Mouse (Mus musculus) midbrain, embryonic 15.5 days (tissue): ENCODE results near the gene Zfp212. TPM values are rescaled to one million over a fixed set of nuclear protein-coding genes. Genes with fewer than 3 reads are reported as not detected.

Experiments
- ATAC-seq: fragments of 200-750 bp; cut with Nextera tagmentation; replicated peaks from 2 replicates; pipeline ENCODE4 v1.8.0; 2017; ENCODE audit warnings: moderate TSS enrichment
- H3K27ac ChIP-seq: fragments of 300-500 bp; sonication (generic); 2 replicates; pipeline ENCODE4 v1.5.1; 2015; ENCODE audit warnings: mild to moderate bottlenecking, inconsistent platforms
- H3K27me3 ChIP-seq: fragments of 300-500 bp; sonication (generic); replicated peaks from 2 replicates; pipeline ENCODE4 v1.6.1; 2015; ENCODE audit warnings: inconsistent platforms
- H3K36me3 ChIP-seq: fragments of 300-500 bp; sonication (generic); replicated peaks from 2 replicates; pipeline ENCODE4 v1.6.1; 2015; ENCODE audit warnings: inconsistent platforms
- H3K4me1 ChIP-seq: fragments of 300-500 bp; sonication (generic); 2 replicates; pipeline ENCODE4 v1.6.1; 2015; ENCODE audit warnings: inconsistent platforms
- H3K4me2 ChIP-seq: fragments of 300-500 bp; sonication (generic); 2 replicates; pipeline ENCODE4 v1.6.1; 2015; ENCODE audit warnings: inconsistent platforms, mild to moderate bottlenecking, moderate library complexity
- H3K4me3 ChIP-seq: fragments of 300-500 bp; sonication (generic); 2 replicates; pipeline ENCODE4 v1.5.1; 2015; ENCODE audit warnings: mild to moderate bottlenecking, inconsistent platforms
- H3K9ac ChIP-seq: fragments of 300-500 bp; sonication (generic); 2 replicates; pipeline ENCODE4 v1.6.1; 2015; ENCODE audit warnings: mild to moderate bottlenecking, inconsistent platforms
- H3K9me3 ChIP-seq: fragments of 300-500 bp; sonication (generic); 2 replicates; pipeline ENCODE4 v1.6.1; 2016; ENCODE audit warnings: inconsistent platforms
- WGBS: fragments of 180-500 bp; shearing (Covaris S2); methylation state at CpG from one replicate; pipeline ENCODE4 v1.1.7; 2015; ENCODE audit warnings: mixed read lengths; 5-methylcytosine and 5-hydroxymethylcytosine counted together
- polyA plus RNA-seq: library from polyadenylated mRNA; unstranded; fragments of >200 nt; fragmentation: Nextera tagmentation; extraction: Ambion mirVana; gene quantifications from 2 replicates; pipeline ENCODE4 v1.2.1, GENCODE M21; 2015

Zfp212 gene
- polyA plus RNA-seq = 19.7 and 20.0 TPM in 2 replicates

DNA sequence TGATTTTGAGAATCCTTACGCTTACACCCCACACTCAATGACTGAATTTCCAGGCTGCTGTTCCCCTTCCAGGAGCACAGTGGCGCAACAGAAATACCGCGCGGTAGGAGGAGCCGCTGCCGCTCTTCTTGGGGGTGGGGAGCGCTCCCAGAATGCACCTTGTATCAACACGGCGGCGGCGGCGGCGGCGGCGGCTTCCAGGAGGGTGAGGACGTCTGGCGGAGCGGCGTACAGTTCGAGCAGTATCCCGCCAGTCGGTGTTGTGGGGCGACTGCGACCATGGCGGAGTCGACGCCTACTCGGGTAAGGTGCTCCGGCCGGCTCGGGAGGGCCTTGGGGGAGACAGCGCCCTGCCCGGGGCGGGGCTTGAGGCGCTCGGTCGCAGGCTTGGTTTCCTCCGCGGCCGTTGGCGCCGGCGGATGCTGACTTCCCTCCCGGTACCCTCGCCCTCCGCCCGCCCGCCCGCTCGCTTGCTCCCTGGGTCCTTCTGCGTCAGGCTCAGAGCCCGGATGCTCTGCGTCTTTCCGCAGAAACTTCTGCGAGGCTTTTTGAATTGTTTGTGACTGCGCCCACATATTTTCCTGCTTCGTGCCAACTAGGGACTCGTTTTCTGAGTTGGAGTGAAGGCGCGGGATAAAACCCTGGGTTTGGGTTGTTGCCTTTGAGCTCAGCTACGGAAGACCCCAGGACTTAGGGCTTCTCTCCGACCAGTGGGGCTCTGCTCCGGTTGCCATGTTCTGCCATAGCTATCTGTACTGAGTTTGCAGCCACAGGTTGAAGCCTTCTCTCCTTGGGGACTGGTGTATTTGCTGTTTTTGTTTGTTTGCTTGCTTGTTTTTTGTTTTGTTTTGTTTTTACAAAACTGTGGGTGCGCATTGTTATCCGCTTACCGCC lies at the start of gene Zfp212:
Gene Zfp212, plus strand, starts transcription at position 30 of the 894 bp plus-strand sequence.
- H3K4me1 ChIP-seq = peaks cover 20% of the 10 kb centered on the region
- peak within 1 kb of the TSS; percentile 81 for H3K9ac ChIP-seq
- ATAC-seq = peak; percentile 97
- WGBS = under 1% methylated on average over 65 of the region's 67 CpGs
- no peaks in the 10 kb centered on the region for H3K36me3 ChIP-seq
- no peaks in the 10 kb centered on the region for H3K27me3 ChIP-seq
- peak within 1 kb of the TSS; percentile 96 for H3K27ac ChIP-seq
- H3K4me3 ChIP-seq = peak within 1 kb of the TSS; percentile 95
- H3K4me2 ChIP-seq = peak within 1 kb of the TSS; percentile 91
- H3K9me3 ChIP-seq = no peaks in the 10 kb centered on the region

DNA sequence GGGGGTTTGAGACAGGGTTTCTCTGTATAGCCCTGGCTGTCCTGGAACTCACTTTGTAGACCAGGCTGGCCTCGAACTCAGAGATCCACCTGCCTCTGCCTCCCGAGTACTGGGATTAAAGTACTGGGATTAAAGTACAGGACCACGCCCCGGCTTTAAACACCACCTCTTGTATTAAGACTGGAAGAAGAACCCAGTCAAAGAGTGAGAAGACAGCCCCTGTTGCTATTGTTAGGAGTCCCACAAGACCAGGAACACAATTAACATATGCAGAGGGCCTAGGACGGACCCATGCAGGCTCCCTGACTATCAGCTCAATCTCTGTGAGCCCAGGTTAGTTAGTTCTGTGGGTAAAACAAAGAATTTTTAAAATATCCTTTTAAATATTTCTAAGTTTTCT lies 48.0 kb upstream of the Zfp212 start:
- H3K36me3 ChIP-seq = peaks cover under 1% of the 10 kb centered on the region; the same call in 1 of the 2 replicates
- ATAC-seq = no peak
- H3K4me3 ChIP-seq = no peak overlapping the region
- H3K9me3 ChIP-seq = no peaks in the 10 kb centered on the region
- no peaks in the 10 kb centered on the region for H3K27me3 ChIP-seq
- no peak overlapping the region for H3K27ac ChIP-seq
- WGBS = 87% methylated on average over 5 of the region's 5 CpGs
- H3K9ac ChIP-seq = no peak overlapping the region
- no peak overlapping the region for H3K4me2 ChIP-seq
- H3K4me1 ChIP-seq = no peaks in the 10 kb centered on the region

DNA sequence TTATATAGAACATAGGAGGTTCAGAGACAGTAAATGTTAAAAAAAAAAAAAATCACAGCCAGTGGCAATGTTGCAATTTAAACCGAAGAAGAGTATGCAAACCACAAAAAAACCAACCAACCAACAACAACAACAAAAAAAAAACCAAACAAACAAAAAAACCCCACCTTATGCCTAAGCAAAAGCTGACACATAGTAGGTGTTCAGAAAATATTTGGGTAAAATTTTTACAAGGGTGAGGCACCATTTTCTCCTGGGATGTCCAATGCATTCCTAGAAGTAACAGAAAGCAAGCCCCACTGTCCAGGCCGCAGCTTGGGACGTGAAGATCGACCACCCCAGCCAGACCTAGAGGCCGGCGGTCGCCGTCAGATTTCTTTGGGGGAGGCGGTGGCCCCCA lies 43.2 kb upstream of the Zfp212 start, which contains the start of gene Zfp282:
Gene Zfp282, plus strand, starts transcription at position 147 of the 400 bp plus-strand sequence.
- peaks cover 15% of the 10 kb centered on the region for H3K36me3 ChIP-seq
- H3K4me1 ChIP-seq = peaks cover 18% of the 10 kb centered on the region
- H3K4me3 ChIP-seq = peak within 1 kb of the TSS; percentile 97
- H3K9ac ChIP-seq = peak within 1 kb of the TSS; percentile 98
- H3K9me3 ChIP-seq = no peaks in the 10 kb centered on the region
- 6% methylated on average over 9 of the region's 9 CpGs for WGBS
- H3K27ac ChIP-seq = peak within 1 kb of the TSS; percentile 98
- ATAC-seq = no peak
- H3K4me2 ChIP-seq = peak within 1 kb of the TSS; percentile 61
- H3K27me3 ChIP-seq = no peaks in the 10 kb centered on the region

DNA sequence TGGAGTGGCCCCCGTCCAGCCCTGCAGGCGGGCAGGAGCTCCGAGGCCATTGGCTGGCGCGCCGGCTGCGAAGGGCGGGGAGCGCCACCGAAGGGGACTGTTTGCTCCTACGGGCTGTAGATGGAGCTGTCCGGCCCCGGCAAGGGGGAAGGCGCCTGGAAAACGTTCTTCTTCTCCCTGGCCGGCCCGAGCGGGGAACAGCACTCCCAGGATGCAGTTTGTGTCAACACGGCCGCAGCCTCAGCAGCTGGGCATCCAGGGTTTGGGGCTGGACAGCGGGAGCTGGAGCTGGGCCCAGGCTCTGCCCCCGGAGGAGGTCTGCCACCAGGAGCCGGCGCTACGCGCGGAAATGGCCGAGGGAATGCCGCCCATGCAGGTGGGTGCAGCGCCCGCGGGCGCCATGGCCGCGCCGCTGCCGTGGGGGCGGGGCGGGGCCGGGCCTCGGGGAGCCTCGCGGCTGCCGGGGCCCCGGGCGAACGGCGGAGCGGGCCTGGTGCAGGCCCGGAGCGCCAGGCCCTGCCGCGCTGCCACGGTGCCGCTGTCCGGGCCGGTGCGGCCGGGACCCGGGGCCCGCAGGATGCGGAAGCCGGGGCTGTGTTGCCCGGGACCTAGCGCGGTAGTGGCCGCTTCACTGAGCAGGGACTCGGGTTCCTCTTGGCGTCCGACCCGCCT lies 42.7 kb upstream of the Zfp212 start:
- ATAC-seq = peak; percentile 97
- Histone ChIP-seq H3K4me3 (peak overlapping the region; percentile 97), H3K9ac (peak overlapping the region; percentile 98), H3K4me1 (peaks cover 18% of the 10 kb centered on the region), H3K36me3 (peaks cover 17% of the 10 kb centered on the region), H3K27me3 (no peaks in the 10 kb centered on the region), H3K9me3 (no peaks in the 10 kb centered on the region), H3K27ac (peak overlapping the region; percentile 98), H3K4me2 (peak overlapping the region; percentile 61)
- WGBS = under 1% methylated on average over 68 of the region's 71 CpGs

DNA sequence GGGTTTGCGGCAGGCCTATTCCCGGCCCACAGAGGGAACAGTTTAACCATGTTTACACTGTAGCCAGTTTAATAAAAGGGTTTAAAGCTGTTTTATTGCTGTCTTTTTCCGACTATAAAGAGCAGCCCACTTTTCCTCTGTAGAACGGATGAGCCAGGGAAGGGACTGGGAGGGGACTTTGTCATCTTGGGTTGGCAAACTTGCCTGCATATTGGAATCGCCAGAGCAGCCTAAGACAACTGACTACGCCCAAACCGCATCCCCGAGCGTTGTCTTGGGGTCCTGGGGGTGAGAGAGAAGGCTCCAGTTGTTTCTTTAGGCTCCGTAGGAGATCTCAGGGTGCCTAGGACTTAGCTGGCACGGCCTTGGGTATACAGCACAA lies 42.2 kb upstream of the Zfp212 start:
- no peak for ATAC-seq
- Histone ChIP-seq H3K27ac (peak overlapping the region; percentile 98), H3K9me3 (no peaks in the 10 kb centered on the region), H3K4me2 (peak overlapping the region; percentile 61), H3K9ac (peak overlapping the region; percentile 98), H3K36me3 (peaks cover 22% of the 10 kb centered on the region), H3K4me1 (peaks cover 18% of the 10 kb centered on the region), H3K27me3 (no peaks in the 10 kb centered on the region), H3K4me3 (peak overlapping the region; percentile 97)
- whole genome bisulfite sequencing = 0% methylated on average over 11 of the region's 11 CpGs

DNA sequence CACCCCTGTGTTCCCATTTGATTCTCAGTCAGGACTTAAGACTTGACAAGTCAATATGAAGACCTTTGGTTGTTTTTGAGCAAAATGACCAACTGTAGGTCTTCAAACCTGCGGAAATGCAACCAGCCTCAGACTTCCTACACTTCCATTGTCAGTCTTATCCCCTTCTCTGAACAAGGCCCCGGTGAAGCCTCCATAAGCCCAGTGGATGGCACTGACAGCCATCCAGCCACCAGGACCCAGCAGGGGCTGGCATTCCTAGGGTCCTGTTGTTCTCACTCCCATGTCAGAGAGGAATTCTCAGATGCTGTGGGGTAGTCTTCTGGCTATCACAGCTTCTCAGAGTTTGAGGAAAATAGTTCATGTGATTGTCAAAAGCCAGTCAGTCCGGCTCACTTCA lies 41.7 kb upstream of the Zfp212 start:
- Histone ChIP-seq H3K4me1 (peaks cover 18% of the 10 kb centered on the region), H3K4me2 (peak overlapping the region; percentile 61), H3K9ac (peak overlapping the region; percentile 98), H3K27ac (peak overlapping the region; percentile 98), H3K4me3 (peak overlapping the region; percentile 97), H3K36me3 (peaks cover 26% of the 10 kb centered on the region), H3K9me3 (no peaks in the 10 kb centered on the region), H3K27me3 (no peaks in the 10 kb centered on the region)
- 39% methylated on average over 3 of the region's 3 CpGs for WGBS
- no peak for ATAC-seq

DNA sequence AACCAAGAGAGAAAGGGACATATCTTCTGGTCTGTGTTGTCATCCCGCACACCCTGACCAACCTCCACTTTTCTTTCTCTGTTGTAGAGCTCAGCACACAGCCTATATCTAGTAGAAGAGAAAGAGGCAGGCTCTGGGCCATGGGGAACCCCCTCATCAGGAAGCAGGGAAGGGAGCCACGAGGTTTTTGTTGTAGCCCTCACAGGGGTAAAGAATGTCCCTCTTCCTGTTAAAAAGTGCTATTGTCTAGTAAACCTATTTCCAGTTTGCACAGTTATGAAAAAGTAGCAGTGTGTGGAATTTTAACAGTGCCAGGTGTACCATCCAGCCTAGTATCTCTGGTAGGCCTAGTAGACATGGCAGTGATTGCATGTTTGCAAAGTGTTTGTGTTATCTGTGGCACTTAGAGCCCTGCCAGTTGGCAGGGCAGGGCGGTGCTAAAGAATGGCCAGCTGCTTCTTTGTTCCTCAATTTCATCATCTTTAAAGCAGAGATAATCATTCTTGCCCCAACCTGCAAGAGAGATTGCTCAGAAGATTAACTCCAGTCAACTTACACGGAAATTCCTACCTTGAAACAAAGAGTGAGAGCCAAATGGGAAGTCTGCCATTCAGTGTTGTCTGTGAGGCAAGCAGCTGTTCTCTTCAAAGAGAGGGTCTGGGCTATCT lies 41.1 kb upstream of the Zfp212 start:
- H3K4me1 ChIP-seq = peaks cover 18% of the 10 kb centered on the region
- no peaks in the 10 kb centered on the region for H3K27me3 ChIP-seq
- ATAC-seq = no peak
- H3K27ac ChIP-seq = no peak overlapping the region
- H3K4me3 ChIP-seq = peak overlapping the region; percentile 97
- H3K4me2 ChIP-seq = peak overlapping the region; percentile 61
- H3K36me3 ChIP-seq = peaks cover 31% of the 10 kb centered on the region
- no peaks in the 10 kb centered on the region for H3K9me3 ChIP-seq
- H3K9ac ChIP-seq = peak overlapping the region; percentile 98; the same call in 1 of the 2 replicates
- WGBS = 66% methylated on average over 4 of the region's 4 CpGs

DNA sequence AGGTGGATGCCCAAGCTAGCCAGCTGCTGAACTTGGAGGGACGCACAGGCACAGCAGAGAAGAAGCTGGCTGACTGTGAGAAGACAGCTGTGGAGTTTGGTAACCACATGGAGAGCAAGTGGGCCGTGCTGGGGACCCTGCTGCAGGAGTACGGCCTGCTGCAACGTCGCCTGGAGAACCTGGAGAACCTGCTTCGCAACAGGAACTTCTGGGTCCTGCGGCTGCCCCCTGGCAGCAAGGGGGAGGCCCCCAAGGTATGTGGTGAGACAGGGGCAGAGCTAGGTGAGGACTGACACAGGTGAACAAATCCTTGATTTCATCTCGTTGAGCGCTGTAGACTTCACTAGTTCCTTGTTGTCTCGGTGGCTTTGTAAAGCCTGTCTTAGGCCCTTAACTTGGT lies 40.1 kb upstream of the Zfp212 start:
- H3K4me1 ChIP-seq = peaks cover 18% of the 10 kb centered on the region
- 95% methylated on average over 10 of the region's 10 CpGs for WGBS
- no peaks in the 10 kb centered on the region for H3K27me3 ChIP-seq
- H3K27ac ChIP-seq = no peak overlapping the region
- H3K4me3 ChIP-seq = no peak overlapping the region
- no peak overlapping the region for H3K4me2 ChIP-seq
- peaks cover 37% of the 10 kb centered on the region for H3K36me3 ChIP-seq
- ATAC-seq = no peak
- no peaks in the 10 kb centered on the region for H3K9me3 ChIP-seq
- no peak overlapping the region for H3K9ac ChIP-seq

DNA sequence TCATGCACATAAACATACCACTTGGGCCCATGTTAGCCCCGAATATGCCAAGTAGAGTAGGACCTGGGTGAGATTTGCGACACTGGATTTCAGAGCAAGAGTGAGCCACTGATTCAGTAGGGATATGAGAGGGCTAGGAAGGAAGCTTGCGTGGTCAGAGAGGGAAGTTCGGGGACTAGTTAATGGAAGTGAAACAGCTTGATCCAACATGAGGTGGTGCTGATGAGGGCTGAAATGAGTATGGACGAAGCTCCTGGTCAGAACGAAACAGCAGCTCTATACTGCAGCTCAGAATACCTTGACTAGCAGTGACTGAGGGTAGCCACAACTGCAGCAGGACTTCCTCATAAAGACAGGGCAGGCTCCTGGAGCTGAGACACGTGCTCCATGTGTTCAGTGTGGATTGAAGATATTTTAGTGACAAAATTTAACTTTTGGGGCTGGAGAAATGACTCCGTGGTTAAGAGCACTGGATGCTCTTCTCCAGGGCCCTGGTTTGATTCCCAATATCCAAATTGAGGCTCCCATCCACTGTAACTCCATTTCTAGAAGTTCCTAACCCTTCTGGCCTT lies 31.4 kb upstream of the Zfp212 start:
- no peaks in the 10 kb centered on the region for H3K9me3 ChIP-seq
- no peak for ATAC-seq
- no peak overlapping the region for H3K27ac ChIP-seq
- WGBS = 92% methylated on average over 8 of the region's 8 CpGs
- no peak overlapping the region for H3K4me2 ChIP-seq
- peaks cover 61% of the 10 kb centered on the region for H3K36me3 ChIP-seq
- H3K27me3 ChIP-seq = no peaks in the 10 kb centered on the region
- no peak overlapping the region for H3K4me3 ChIP-seq
- H3K4me1 ChIP-seq = no peaks in the 10 kb centered on the region
- H3K9ac ChIP-seq = no peak overlapping the region

DNA sequence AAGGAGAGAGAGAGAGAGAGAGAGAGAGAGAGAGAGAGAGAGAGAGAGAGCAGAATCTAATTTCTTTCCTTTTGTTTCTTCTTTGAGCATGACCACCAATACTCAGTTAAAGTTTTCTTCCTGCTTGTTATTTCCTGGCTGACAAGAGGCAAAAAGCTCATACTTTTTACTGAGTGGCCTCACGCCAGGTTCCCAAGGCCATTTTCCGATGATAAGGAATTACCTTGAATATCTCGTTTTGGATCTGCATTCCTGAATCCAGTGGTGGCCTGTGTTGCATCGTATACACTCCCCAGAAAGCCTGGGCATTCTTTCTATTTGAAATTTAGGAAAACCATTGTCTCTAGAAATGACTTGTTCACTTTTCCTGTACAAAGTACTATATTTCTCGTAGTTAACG lies 20.9 kb upstream of the Zfp212 start:
- H3K36me3 ChIP-seq = peaks cover 56% of the 10 kb centered on the region
- H3K4me2 ChIP-seq = no peak overlapping the region
- no peak overlapping the region for H3K9ac ChIP-seq
- H3K9me3 ChIP-seq = no peaks in the 10 kb centered on the region
- WGBS = 96% methylated on average over 6 of the region's 6 CpGs
- no peaks in the 10 kb centered on the region for H3K4me1 ChIP-seq
- H3K27ac ChIP-seq = no peak overlapping the region
- H3K27me3 ChIP-seq = no peaks in the 10 kb centered on the region
- no peak for ATAC-seq
- H3K4me3 ChIP-seq = no peak overlapping the region

DNA sequence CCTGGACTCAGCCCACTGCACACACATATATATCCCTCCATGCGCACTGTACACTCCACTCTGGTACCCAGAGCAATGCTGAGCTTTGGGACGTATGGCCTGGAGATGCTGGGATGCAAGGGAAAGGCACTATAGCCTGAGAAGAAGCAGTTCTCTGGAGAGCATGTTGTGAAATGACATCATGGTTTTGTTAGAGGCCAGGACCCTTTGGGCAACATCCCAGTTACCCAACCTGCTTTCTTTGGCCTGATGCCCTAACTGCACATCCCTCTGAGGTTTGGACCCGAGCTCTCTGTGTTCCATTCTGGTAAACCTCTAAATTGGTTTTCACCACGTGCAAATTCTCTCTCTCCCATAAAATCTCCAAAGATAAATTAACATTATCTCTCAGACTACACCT lies 16.7 kb upstream of the Zfp212 start:
- Histone ChIP-seq H3K36me3 (peaks cover 76% of the 10 kb centered on the region), H3K27me3 (no peaks in the 10 kb centered on the region), H3K4me3 (no peak overlapping the region), H3K4me1 (no peaks in the 10 kb centered on the region), H3K9me3 (no peaks in the 10 kb centered on the region), H3K9ac (no peak overlapping the region), H3K27ac (no peak overlapping the region), H3K4me2 (no peak overlapping the region)
- WGBS = 77% methylated on average over 4 of the region's 4 CpGs
- ATAC-seq = no peak

DNA sequence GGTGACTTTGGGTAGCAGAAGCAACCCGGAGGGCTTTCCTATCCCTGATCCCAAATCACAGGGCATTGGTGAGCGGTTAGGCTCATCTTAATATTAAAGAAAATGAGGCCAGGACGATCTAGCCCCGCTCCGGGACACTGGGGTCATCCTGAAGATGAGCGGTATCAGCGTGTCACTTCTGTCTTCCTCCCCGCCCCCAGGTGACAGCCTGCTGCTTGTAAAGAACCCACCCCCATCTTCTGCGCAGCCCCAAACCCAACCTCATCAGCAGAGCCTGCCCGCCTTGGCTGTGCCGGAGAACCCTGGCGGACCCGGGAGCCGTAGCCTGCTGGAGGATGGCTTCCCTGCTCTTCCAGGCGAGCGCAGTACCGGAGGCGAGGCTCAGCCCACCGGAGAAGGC lies 15.9 kb upstream of the Zfp212 start:
- Histone ChIP-seq H3K36me3 (peaks cover 69% of the 10 kb centered on the region), H3K9ac (no peak overlapping the region), H3K9me3 (no peaks in the 10 kb centered on the region), H3K4me3 (no peak overlapping the region), H3K4me1 (no peaks in the 10 kb centered on the region), H3K4me2 (no peak overlapping the region), H3K27ac (no peak overlapping the region), H3K27me3 (no peaks in the 10 kb centered on the region)
- WGBS = 44% methylated on average over 19 of the region's 19 CpGs
- no peak for ATAC-seq
